Mouse (Mus musculus): ENCODE measurements around the gene Golim4. TPM values are rescaled to one million over a fixed set of nuclear protein-coding genes. Genes with fewer than 3 reads are reported as not detected.

The Golim4 gene
- polyA plus RNA-seq (2012; rRNA removed): 19.2 and 21.0 TPM in 2 replicates

DNA sequence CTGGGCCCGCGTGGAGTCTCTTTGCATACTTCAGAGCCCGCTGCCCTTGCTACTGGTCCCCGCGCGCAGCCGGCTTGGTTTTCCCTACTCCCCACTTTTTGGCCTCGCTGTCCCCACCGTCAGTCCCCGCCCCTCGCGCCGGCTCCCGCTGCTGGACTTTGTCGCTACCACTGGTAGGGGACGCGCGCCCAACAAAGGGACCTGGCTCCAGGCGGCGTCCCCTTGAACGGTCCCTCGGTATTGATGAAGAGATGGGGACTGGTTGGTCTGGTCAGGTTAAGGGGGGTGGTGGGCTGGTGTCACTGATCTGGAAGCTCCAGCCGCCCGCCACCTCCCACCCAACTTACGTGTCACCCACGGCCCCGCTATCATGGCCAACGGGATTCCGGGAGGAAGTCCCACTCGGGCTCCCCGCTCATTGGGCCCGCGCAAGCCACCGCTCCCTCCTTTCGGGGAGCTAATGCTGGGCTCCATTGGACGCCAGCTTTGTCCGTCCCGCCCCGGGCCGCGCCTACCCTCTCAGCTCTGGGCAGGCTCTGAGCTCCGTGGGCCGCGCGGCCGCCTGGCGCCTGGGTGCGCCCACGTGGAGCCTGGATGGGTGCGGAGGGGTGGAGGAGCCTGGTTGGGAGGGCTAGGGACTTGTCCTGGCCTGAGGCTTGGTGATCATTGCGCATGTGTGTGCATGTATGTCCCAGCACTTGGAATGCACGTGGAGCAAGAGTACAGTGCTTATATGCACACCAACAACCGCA lies at the start of gene Golim4:
TSS of gene Golim4 (minus strand) at position 399 of the 752 bp plus-strand sequence.

Other genes with a start within 250 kb of the Golim4 start
- not detected in 2 replicates for gene Gm29133, start 208.8 kb downstream of the Golim4 start, polyA plus RNA-seq (2012; rRNA removed)
- gene Fstl5, start 117.3 kb upstream of the Golim4 start, polyA plus RNA-seq (2012; rRNA removed): not detected in 2 replicates

Measured in liver, embryonic 14 days (tissue).